Comparison of ENCODE assay signal across 14 mouse cellular contexts in genomic region chr14:120603849-120604492, GRCm38 (mm10).
"Had no signal": no experiment of that assay in that cellular context is flagged by ENCODE, and none has a peak within 500 bp of the region (broad histone marks: within the 10 kb centered on the region; RNA-seq: fewer than 3 reads in every experiment).

No protein-coding gene starts in this region.

- ATAC-seq: liver, postnatal 0 days; midbrain, embryonic 15.5 days had no signal

- H3K4me1 ChIP-seq: liver, embryonic 13.5 days; midbrain, embryonic 10.5 days; midbrain, embryonic 15.5 days had no signal

- H3K27me3 ChIP-seq: liver, embryonic 13.5 days; midbrain, embryonic 15.5 days; neural tube, embryonic 13.5 days had no signal

- H3K27ac ChIP-seq: left cerebral cortex, adult 2 months; liver, embryonic 13.5 days; midbrain, embryonic 10.5 days; midbrain, embryonic 15.5 days; neural tube, embryonic 13.5 days had no signal

- DNase-seq: kidney, adult 18-20 months; kidney, postnatal 10 days; liver; liver, embryonic 13.5 days; liver, postnatal 0 days; lung, postnatal 10 days; retina, postnatal 1 day; right cerebral cortex, postnatal 14 days; thymus, adult 2 months; thymus, postnatal 25 days had no signal

- H3K9ac ChIP-seq: liver, embryonic 13.5 days; liver, postnatal 0 days; midbrain, embryonic 15.5 days; neural tube, embryonic 13.5 days had no signal

- H3K36me3 ChIP-seq: liver, embryonic 13.5 days; midbrain, embryonic 10.5 days; midbrain, embryonic 15.5 days; neural tube, embryonic 13.5 days had no signal

- H3K9me3 ChIP-seq: liver, embryonic 13.5 days; midbrain, embryonic 10.5 days; midbrain, embryonic 15.5 days; neural tube, embryonic 13.5 days had no signal

- H3K4me3 ChIP-seq: left cerebral cortex, adult 2 months; liver, embryonic 13.5 days; midbrain, embryonic 10.5 days; midbrain, embryonic 15.5 days; neural tube, embryonic 13.5 days had no signal

- H3K4me2 ChIP-seq: liver, embryonic 13.5 days; midbrain, embryonic 15.5 days; neural tube, embryonic 13.5 days had no signal
